Mouse (Mus musculus): ENCODE results near the gene Ooep. TPM values are rescaled to one million over a fixed set of nuclear protein-coding genes. Genes with fewer than 3 reads are reported as not detected.
"Not testable (repeated sequence)": the region's sequence is repeated elsewhere in the genome, so short reads cannot be mapped to it uniquely, and the experiment has no call there.

Gene Ooep
- polyA plus RNA-seq, 1 experiment from 2014 or later: 2.3 TPM

GRCm38 (mm10) chr9:78385893-78386292 is 7.4 kb upstream of the Ooep start:
- H3K4me3 ChIP-seq: no peak overlapping the region
- H3K4me2 ChIP-seq (replicated peaks): no peak overlapping the region
- H3K27me3 ChIP-seq (replicated peaks): no peaks in the 10 kb centered on the region
- H3K27ac ChIP-seq: no peak overlapping the region
- no peak overlapping the region for H3K9ac ChIP-seq
- WGBS: 59% methylated on average over 3 of the region's 3 CpGs
- H3K4me1 ChIP-seq: no peaks in the 10 kb centered on the region
- H3K36me3 ChIP-seq: no peaks in the 10 kb centered on the region
- H3K9me3 ChIP-seq: no peaks in the 10 kb centered on the region
- no peak for ATAC-seq (ENCODE audit: low FRiP score, low read depth)

GRCm38 (mm10) chr9:78377546-78377945 is 979 bp downstream of the Ooep start:
- Histone ChIP-seq H3K4me1 (peaks cover 10% of the 10 kb centered on the region; the same call in 1 of the 2 replicates), H3K9me3 (no peaks in the 10 kb centered on the region), H3K27me3 (replicated peaks) (0 out of 2 replicates have a peak, but pooled peaks cover 6% of the 10 kb centered on the region), H3K9ac (no peak overlapping the region), H3K4me3 (no peak overlapping the region), H3K36me3 (no peaks in the 10 kb centered on the region), H3K27ac (no peak overlapping the region), H3K4me2 (replicated peaks) (peak overlapping the region; percentile 70)
- peak; percentile 31; the same call in 1 of the 2 replicates for ATAC-seq (ENCODE audit: low FRiP score, low read depth)
- 35% methylated on average over 8 of the region's 8 CpGs for WGBS

DNA sequence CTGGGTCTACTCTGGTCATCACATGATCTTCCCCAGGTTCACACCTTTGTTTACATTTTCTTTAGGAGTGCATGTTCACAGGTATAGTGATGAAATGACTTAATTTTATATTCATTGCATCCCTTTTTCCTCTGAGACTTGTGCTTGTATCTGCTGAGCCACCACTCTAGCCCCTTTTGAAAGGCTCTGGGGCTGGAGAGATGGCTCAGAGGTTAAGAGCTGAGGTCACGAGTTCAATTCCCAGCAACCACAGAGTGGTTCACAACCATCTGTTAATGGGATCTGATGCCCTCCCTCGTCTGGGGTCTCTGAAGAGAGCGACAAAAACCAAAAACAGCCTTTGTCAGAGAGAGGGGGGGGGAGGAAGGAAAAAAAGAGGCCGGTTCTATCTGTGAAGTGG is 3.0 kb downstream of the Ooep start:
- Histone ChIP-seq H3K36me3 (no peaks in the 10 kb centered on the region), H3K4me3 (no peak overlapping the region), H3K9me3 (no peaks in the 10 kb centered on the region), H3K9ac (no peak overlapping the region), H3K27me3 (replicated peaks) (0 out of 2 replicates have a peak, but pooled peaks cover 6% of the 10 kb centered on the region), H3K4me2 (replicated peaks) (no peak overlapping the region), H3K4me1 (peaks cover 10% of the 10 kb centered on the region; the same call in 1 of the 2 replicates), H3K27ac (no peak overlapping the region)
- ATAC-seq (ENCODE audit: low FRiP score, low read depth): no peak
- WGBS: 76% methylated on average over 4 of the region's 4 CpGs

DNA sequence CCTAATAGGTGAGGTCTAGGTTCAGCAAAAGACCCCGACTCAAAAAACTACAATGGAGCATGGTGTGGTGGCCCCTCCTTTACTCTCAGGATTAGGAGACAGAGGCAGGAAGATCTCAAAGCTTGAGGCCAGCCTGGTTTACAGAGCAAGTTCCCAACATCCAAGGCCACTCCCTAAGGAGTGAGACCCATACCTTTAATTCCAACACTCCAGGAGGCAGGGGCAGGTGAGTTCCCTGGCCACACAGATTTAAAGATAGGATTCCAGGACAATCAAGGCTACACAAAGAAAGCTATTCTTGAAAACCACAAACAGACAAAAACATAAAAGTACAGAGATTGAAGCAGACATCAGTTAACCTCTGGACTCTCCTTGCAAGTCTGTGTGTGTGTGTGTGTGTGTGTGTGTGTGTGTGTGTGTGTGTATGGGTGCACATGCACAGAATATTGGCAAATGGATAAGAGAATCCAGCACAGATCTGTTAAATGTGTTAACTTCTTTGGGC is 3.6 kb downstream of the Ooep start:
- Histone ChIP-seq H3K4me1 (peaks cover 10% of the 10 kb centered on the region; the same call in 1 of the 2 replicates), H3K27me3 (replicated peaks) (0 out of 2 replicates have a peak, but pooled peaks cover 6% of the 10 kb centered on the region), H3K27ac (no peak overlapping the region), H3K9ac (no peak overlapping the region), H3K36me3 (no peaks in the 10 kb centered on the region), H3K4me3 (no peak overlapping the region), H3K4me2 (replicated peaks) (no peak overlapping the region), H3K9me3 (no peaks in the 10 kb centered on the region)
- no peak for ATAC-seq (ENCODE audit: low FRiP score, low read depth)
- whole genome bisulfite sequencing: 68% methylated on average over 1 of the region's 1 CpGs

DNA sequence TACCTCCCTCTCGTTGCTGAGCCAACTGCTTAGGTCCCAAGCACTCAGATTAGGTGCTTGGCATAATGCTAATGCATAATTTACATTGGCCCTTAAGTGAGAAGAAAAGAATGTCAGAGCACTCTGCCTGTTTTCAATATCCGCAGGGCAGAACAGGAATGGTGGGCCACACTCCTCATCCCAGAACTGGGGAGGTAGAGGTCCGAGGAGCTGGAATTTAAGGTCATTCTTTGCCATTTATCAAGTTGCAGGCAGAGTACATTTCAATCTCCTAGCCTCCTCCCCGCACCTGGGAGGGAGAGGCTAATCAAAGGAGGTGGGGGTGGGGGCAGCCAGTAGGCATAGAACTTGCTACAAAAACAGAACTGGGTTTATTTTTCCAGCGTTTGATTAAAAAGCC is 4.1 kb downstream of the Ooep start:
- Histone ChIP-seq H3K4me1 (peaks cover 10% of the 10 kb centered on the region; the same call in 1 of the 2 replicates), H3K9me3 (no peaks in the 10 kb centered on the region), H3K9ac (no peak overlapping the region), H3K27ac (no peak overlapping the region), H3K4me2 (replicated peaks) (no peak overlapping the region), H3K27me3 (replicated peaks) (0 out of 2 replicates have a peak, but pooled peaks cover 3% of the 10 kb centered on the region), H3K4me3 (no peak overlapping the region), H3K36me3 (no peaks in the 10 kb centered on the region)
- WGBS: 54% methylated on average over 5 of the region's 5 CpGs
- ATAC-seq (ENCODE audit: low FRiP score, low read depth): no peak

DNA sequence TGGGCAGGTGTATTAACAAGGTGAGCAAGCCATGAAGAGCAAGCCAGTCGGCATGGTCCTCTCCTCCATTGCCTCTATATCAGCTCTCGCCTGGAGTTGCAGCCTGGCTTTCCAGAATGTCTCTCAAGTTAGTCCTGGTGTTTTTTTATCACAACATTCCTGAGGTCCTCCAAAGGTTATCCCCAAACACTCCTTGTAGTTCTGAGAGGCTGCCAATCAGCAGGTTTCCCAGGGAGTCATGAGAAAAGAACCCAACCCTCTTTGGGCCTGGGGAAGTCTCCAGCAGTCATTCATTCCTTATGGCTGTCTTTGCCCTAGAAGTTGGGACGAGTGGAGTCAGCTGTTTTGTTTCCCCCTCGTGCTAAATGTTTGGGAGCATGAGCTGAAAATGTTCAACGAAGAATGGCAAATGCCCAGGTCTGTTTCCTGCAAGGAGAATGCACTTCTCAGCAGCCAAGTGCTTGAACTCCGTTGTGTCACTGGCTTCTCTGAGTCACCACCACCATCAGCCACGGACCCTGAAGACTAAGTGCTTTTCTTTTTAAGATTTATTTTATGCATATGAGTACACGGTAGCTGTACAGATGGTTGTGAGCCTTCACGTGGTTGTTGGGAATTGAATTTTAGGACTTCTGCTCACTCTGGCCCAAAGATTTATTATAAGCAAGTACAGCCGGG is 5.6 kb downstream of the Ooep start:
- no peak for ATAC-seq (ENCODE audit: low FRiP score, low read depth)
- H3K4me3 ChIP-seq: no peak overlapping the region
- peaks cover 3% of the 10 kb centered on the region; the same call in 1 of the 2 replicates for H3K4me1 ChIP-seq
- H3K4me2 ChIP-seq (replicated peaks): no peak overlapping the region
- no peak overlapping the region for H3K9ac ChIP-seq
- no peak overlapping the region for H3K27ac ChIP-seq
- no peaks in the 10 kb centered on the region for H3K9me3 ChIP-seq
- no peaks in the 10 kb centered on the region for H3K36me3 ChIP-seq
- WGBS: 84% methylated on average over 10 of the region's 10 CpGs
- H3K27me3 ChIP-seq (replicated peaks): 0 out of 2 replicates have a peak, but pooled peaks cover 3% of the 10 kb centered on the region

- Histone ChIP-seq H3K9ac (no peak overlapping the region), H3K9me3 (no peaks in the 10 kb centered on the region), H3K4me2 (replicated peaks) (no peak overlapping the region), H3K27me3 (replicated peaks) (no peaks in the 10 kb centered on the region), H3K4me3 (no peak overlapping the region), H3K36me3 (no peaks in the 10 kb centered on the region), H3K27ac (no peak overlapping the region), H3K4me1 (no peaks in the 10 kb centered on the region)
- ATAC-seq (ENCODE audit: low FRiP score, low read depth): no peak
- WGBS: 95% methylated on average over 3 of the region's 3 CpGs
Observed at GRCm38 (mm10) chr9:78371441-78371840, 7.1 kb downstream of the Ooep start.

DNA sequence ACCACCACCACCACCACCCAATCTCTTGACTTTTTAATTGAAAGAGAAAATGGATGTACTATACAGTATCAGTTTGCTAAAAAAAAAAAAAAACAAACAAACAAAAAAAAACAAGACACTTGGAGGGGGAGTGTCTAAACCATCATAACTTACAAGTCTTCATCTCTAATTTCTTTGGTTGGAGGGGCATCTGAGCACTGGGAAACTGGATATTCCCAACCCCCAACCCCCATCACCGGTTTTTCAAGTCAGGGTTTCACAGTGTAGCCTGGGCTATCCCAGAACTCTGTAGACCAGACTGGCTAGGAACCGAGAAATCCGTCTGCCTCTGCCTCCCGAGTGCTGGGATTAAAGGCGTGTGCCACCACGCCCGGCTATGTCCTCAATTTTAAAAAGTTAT is 8.7 kb downstream of the Ooep start:
- Histone ChIP-seq H3K36me3 (no peaks in the 10 kb centered on the region), H3K4me2 (replicated peaks) (no peak overlapping the region), H3K9ac (no peak overlapping the region), H3K27me3 (replicated peaks) (no peaks in the 10 kb centered on the region), H3K27ac (no peak overlapping the region), H3K4me3 (no peak overlapping the region), H3K9me3 (no peaks in the 10 kb centered on the region), H3K4me1 (no peaks in the 10 kb centered on the region)
- ATAC-seq (ENCODE audit: low FRiP score, low read depth): no peak
- 88% methylated on average over 7 of the region's 7 CpGs for WGBS

GRCm38 (mm10) chr9:78369349-78369748 is 9.2 kb downstream of the Ooep start:
- no peak overlapping the region for H3K9ac ChIP-seq
- H3K9me3 ChIP-seq: no peaks in the 10 kb centered on the region
- no peaks in the 10 kb centered on the region for H3K27me3 ChIP-seq (replicated peaks)

GRCm38 (mm10) chr9:78368671-78369293 is 9.7 kb downstream of the Ooep start:
- Histone ChIP-seq H3K4me1 (no peaks in the 10 kb centered on the region), H3K9ac (no peak overlapping the region), H3K36me3 (no peaks in the 10 kb centered on the region), H3K9me3 (no peaks in the 10 kb centered on the region), H3K4me2 (replicated peaks) (no peak overlapping the region), H3K27me3 (replicated peaks) (no peaks in the 10 kb centered on the region), H3K27ac (no peak overlapping the region), H3K4me3 (no peak overlapping the region)
- ATAC-seq (ENCODE audit: low FRiP score, low read depth): no peak
- 81% methylated on average over 3 of the region's 3 CpGs for WGBS

More at GRCm38 (mm10) chr9:78369349-78369748, 9.2 kb downstream of the Ooep start:
- Histone ChIP-seq H3K4me3 (no peak overlapping the region), H3K4me1 (no peaks in the 10 kb centered on the region), H3K27ac (no peak overlapping the region), H3K4me2 (replicated peaks) (no peak overlapping the region), H3K36me3 (no peaks in the 10 kb centered on the region)
- WGBS: 84% methylated on average over 2 of the region's 2 CpGs
- ATAC-seq (ENCODE audit: low FRiP score, low read depth): no peak

DNA sequence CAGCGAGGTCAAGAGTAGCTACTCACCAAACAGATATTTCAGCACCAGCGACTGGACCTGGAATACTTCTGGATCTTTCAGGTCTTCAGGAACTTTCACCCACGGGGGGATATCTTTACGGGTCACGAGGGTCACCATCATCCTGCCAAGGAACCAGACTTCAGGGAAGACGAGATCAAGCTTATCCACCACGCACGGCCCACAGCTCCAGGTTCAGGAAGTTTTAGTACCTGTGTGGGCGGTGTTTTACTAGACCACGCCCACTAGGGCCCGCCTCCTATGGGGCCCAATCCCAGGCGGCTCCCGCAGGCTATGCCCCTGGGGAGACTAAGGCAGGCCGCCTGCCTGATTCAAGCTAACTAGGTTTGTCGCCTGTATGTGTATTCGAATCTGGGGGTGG is 10.6 kb downstream of the Ooep start, which contains the start of gene Dppa5a:
Gene Dppa5a, minus strand, starts transcription at position 219 of the 400 bp plus-strand sequence.
- ATAC-seq (ENCODE audit: low FRiP score, low read depth); H3K36me3 ChIP-seq; H3K9me3 ChIP-seq; H3K9ac ChIP-seq; H3K4me3 ChIP-seq; H3K4me1 ChIP-seq; H3K4me2 ChIP-seq (replicated peaks); H3K27me3 ChIP-seq (replicated peaks); H3K27ac ChIP-seq: not testable (repeated sequence)
- 96% methylated on average over 16 of the region's 16 CpGs for WGBS

- no peak overlapping the region for H3K9ac ChIP-seq
- H3K4me1 ChIP-seq: no peaks in the 10 kb centered on the region
- no peak overlapping the region for H3K27ac ChIP-seq
- H3K9me3 ChIP-seq: no peaks in the 10 kb centered on the region
- H3K4me3 ChIP-seq: no peak overlapping the region
- WGBS: 83% methylated on average over 13 of the region's 13 CpGs
- no peak for ATAC-seq (ENCODE audit: low FRiP score, low read depth)
- no peaks in the 10 kb centered on the region for H3K36me3 ChIP-seq
- no peaks in the 10 kb centered on the region for H3K27me3 ChIP-seq (replicated peaks)
- H3K4me2 ChIP-seq (replicated peaks): no peak overlapping the region
Observed at GRCm38 (mm10) chr9:78365850-78366544, 12.5 kb downstream of the Ooep start.

All from neural tube, embryonic 12.5 days (tissue).